Mouse (Mus musculus) left cerebral cortex, adult 11 months (tissue): Measurements from ENCODE around the gene Galnt16.
A peak's percentile ranks its signal among the peaks of the same experiment; 100 is the strongest.

Experiments used
- DNase-seq: peaks from one replicate; pipeline ENCODE4 v3.0.0; 2022; ENCODE audit warnings: low spot score

Gene Galnt16

GRCm38 (mm10) chr12:80531585-80531984 lies 13.5 kb downstream of the Galnt16 start:
- DNase-seq = no peak

- no peak for DNase-seq
Measured at GRCm38 (mm10) chr12:80533876-80534275, 15.8 kb downstream of the Galnt16 start.

GRCm38 (mm10) chr12:80537313-80537712 lies 19.2 kb downstream of the Galnt16 start:
- DNase-seq = no peak

GRCm38 (mm10) chr12:80538311-80538710 lies 20.2 kb downstream of the Galnt16 start:
- DNase-seq = no peak

GRCm38 (mm10) chr12:80545310-80545709 lies 27.2 kb downstream of the Galnt16 start:
- no peak for DNase-seq

GRCm38 (mm10) chr12:80549646-80550045 lies 31.6 kb downstream of the Galnt16 start:
- no peak for DNase-seq

GRCm38 (mm10) chr12:80553157-80553556 lies 35.1 kb downstream of the Galnt16 start:
- DNase-seq = no peak

- no peak for DNase-seq
Measured at GRCm38 (mm10) chr12:80554312-80554711, 36.2 kb downstream of the Galnt16 start.

GRCm38 (mm10) chr12:80561904-80562303 lies 43.8 kb downstream of the Galnt16 start:
- no peak for DNase-seq

GRCm38 (mm10) chr12:80562793-80563192 lies 44.7 kb downstream of the Galnt16 start:
- DNase-seq = no peak

- no peak for DNase-seq
Measured at GRCm38 (mm10) chr12:80564990-80565389, 46.9 kb downstream of the Galnt16 start.

GRCm38 (mm10) chr12:80565793-80566192 lies 47.7 kb downstream of the Galnt16 start:
- DNase-seq = no peak

- no peak for DNase-seq
Measured at GRCm38 (mm10) chr12:80566502-80566901, 48.4 kb downstream of the Galnt16 start.

- peak; percentile 47 for DNase-seq
Measured at GRCm38 (mm10) chr12:80567375-80567774, 49.3 kb downstream of the Galnt16 start.

GRCm38 (mm10) chr12:80569561-80569960 lies 51.5 kb downstream of the Galnt16 start:
- DNase-seq = no peak

- DNase-seq = no peak
Measured at GRCm38 (mm10) chr12:80574318-80574717, 56.2 kb downstream of the Galnt16 start.

GRCm38 (mm10) chr12:80574825-80575371 lies 56.8 kb downstream of the Galnt16 start:
- DNase-seq = peak; percentile 53

- DNase-seq = no peak
Measured at GRCm38 (mm10) chr12:80577049-80577448, 59.0 kb downstream of the Galnt16 start.

GRCm38 (mm10) chr12:80581357-80581756 lies 63.3 kb downstream of the Galnt16 start:
- DNase-seq = no peak

- no peak for DNase-seq
Measured at GRCm38 (mm10) chr12:80584973-80585372, 66.9 kb downstream of the Galnt16 start.

- DNase-seq = no peak
Measured at GRCm38 (mm10) chr12:80594141-80594540, 76.1 kb downstream of the Galnt16 start.

GRCm38 (mm10) chr12:80594781-80595180 lies 76.7 kb downstream of the Galnt16 start:
- DNase-seq = no peak

GRCm38 (mm10) chr12:80595566-80595965 lies 77.5 kb downstream of the Galnt16 start:
- DNase-seq = no peak

GRCm38 (mm10) chr12:80595968-80596367 lies 77.9 kb downstream of the Galnt16 start:
- no peak for DNase-seq

- no peak for DNase-seq
Measured at GRCm38 (mm10) chr12:80598236-80598635, 80.2 kb downstream of the Galnt16 start.
